Mouse (Mus musculus) G1E (cell line): ENCODE measurements at regions not wholly inside any gene's neighbourhood (a gene's known extent, or its start where the extent isn't known, plus 50 kb on each side); places are given as distances from the start of the nearest gene placed in this dataset.

ENCODE experiments used
- ATAC-seq: 2 replicates; pipeline ENCODE4 v1.8.0; 2016; ENCODE audit warnings: mild to moderate bottlenecking; ENCODE audit not compliant: insufficient number of reproducible peaks, poor library complexity, low FRiP score, severe bottlenecking; ENCODE audit errors: extremely low read depth
- DNase-seq: peaks from one replicate; pipeline ENCODE4 v3.0.0; 2012; ENCODE audit warnings: low spot score
- H3K27me3 ChIP-seq: 2 replicates; pipeline ENCODE4 v1.6.1; 2012; ENCODE audit warnings: mild to moderate bottlenecking, low read length, inconsistent platforms; ENCODE audit not compliant: insufficient read depth
- H3K36me3 ChIP-seq: replicated peaks from 2 replicates; pipeline ENCODE3; 2012; ENCODE audit warnings: mild to moderate bottlenecking, inconsistent platforms
- H3K4me1 ChIP-seq: 2 replicates; pipeline ENCODE4 v1.6.1; 2012; ENCODE audit warnings: low read depth, low read length, inconsistent platforms, mixed read lengths; ENCODE audit not compliant: insufficient read depth
- H3K4me3 ChIP-seq: 2 replicates; pipeline ENCODE4 v1.5.1; 2012; ENCODE audit warnings: low read depth, mild to moderate bottlenecking, inconsistent platforms, low read length, moderate library complexity, mixed read lengths
- H3K9me3 ChIP-seq: replicated peaks from 2 replicates; pipeline ENCODE4 v1.6.1; 2012; ENCODE audit warnings: inconsistent platforms
- CTCF ChIP-seq: IDR thresholded peaks from 2 replicates; pipeline ENCODE4 v1.5.1; 2012; ENCODE audit warnings: low read depth, low read length, inconsistent platforms, mixed read lengths
- GATA1 ChIP-seq: IDR thresholded peaks from 2 replicates; pipeline ENCODE4 v1.6.1; 2012; ENCODE audit warnings: borderline replicate concordance, low read length, inconsistent platforms, mixed read lengths
- GATA2 ChIP-seq: IDR thresholded peaks from 2 replicates; pipeline ENCODE4 v1.6.1; 2012; ENCODE audit warnings: low read depth, low read length, inconsistent platforms, borderline replicate concordance
- POLR2AphosphoS5 ChIP-seq: IDR thresholded peaks from 2 replicates; pipeline ENCODE4 v1.6.1; 2012; ENCODE audit warnings: low read depth, low read length, inconsistent platforms; ENCODE audit not compliant: insufficient replicate concordance
- TAL1 ChIP-seq: conservative IDR thresholded peaks from 2 replicates; pipeline ENCODE4 v1.6.1; 2012; ENCODE audit warnings: low read depth, low read length, inconsistent platforms, mixed read lengths

DNA sequence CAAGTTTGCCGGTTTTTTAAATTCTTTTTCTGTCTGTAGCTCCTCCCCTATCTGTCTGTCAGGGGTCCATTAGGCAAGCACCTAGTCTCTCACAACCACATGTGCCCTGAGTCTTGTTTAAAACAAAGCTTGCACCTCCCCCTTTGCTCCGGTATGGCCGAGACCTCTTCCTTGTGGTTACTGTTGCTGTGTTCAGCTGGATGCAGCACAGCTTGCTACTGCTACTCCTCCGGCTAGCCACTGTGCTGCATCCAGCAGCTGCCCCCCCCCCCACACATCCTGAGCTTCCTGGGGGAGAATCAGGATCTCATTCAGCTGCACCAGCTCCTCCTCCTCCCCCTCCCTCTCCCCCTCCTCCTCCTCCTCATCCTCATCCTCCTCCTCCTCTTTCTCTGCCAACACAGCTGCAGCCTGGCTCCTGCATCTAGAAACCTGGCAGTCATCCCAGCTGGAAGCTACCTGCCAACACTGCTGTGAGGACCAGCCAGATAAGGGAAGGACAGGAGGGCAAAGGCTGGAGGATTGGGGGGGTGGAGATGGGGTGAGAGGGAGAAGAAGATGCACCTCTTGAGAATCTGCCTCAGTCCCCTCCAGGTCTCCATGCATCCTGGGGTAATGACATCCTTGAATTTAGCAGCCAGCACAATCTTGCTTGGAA is 114.8 kb upstream of the Tmem260 start:
- no peak for DNase-seq
- no peaks in the 10 kb centered on the region for H3K4me1 ChIP-seq
- TF ChIP-seq POLR2AphosphoS5 (no peak), TAL1 (no peak), GATA2 (no peak), CTCF (no peak), GATA1 (no peak)
- H3K4me3 ChIP-seq = no peak overlapping the region
- H3K36me3 ChIP-seq = no peaks in the 10 kb centered on the region
- H3K9me3 ChIP-seq = no peaks in the 10 kb centered on the region
- no peak for ATAC-seq
- H3K27me3 ChIP-seq = peaks cover 3% of the 10 kb centered on the region

GRCm38 (mm10) chr14:48331623-48332000 is 114.3 kb upstream of the Tmem260 start:
- ATAC-seq (no peak), DNase-seq (no peak)
- Histone ChIP-seq H3K27me3 (peaks cover 3% of the 10 kb centered on the region), H3K9me3 (no peaks in the 10 kb centered on the region), H3K4me1 (no peaks in the 10 kb centered on the region), H3K4me3 (no peak overlapping the region), H3K36me3 (no peaks in the 10 kb centered on the region)
- TF ChIP-seq POLR2AphosphoS5 = no peak
- no peak for TF ChIP-seq CTCF
- no peak for TF ChIP-seq GATA1
- TF ChIP-seq GATA2 = no peak
- no peak for TF ChIP-seq TAL1

DNA sequence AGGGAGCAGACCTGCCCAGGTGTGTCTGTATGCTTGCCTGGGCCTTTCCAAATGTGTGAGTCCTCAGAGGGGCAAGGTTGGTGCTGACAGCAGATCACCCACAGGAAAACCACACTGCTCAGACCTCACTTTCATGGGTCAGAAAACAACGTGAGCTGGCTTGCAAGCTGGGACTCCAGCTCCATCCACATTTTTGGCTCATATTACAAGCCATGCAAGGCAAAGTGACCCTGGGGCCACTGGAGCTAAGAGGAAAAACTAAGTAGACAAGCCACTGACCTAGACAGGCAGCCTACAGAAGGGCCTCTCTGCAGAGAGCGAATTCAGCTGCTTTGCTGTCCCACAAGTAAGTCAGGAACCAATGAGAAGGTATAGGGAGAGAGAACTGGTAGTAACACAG is 113.7 kb upstream of the Tmem260 start:
- peaks cover 3% of the 10 kb centered on the region for H3K27me3 ChIP-seq
- TF ChIP-seq GATA2 (no peak), TAL1 (no peak), GATA1 (no peak), POLR2AphosphoS5 (no peak), CTCF (no peak)
- ATAC-seq (no peak), DNase-seq (no peak)
- H3K4me1 ChIP-seq = no peaks in the 10 kb centered on the region
- H3K4me3 ChIP-seq = no peak overlapping the region
- H3K9me3 ChIP-seq = no peaks in the 10 kb centered on the region
- no peaks in the 10 kb centered on the region for H3K36me3 ChIP-seq

DNA sequence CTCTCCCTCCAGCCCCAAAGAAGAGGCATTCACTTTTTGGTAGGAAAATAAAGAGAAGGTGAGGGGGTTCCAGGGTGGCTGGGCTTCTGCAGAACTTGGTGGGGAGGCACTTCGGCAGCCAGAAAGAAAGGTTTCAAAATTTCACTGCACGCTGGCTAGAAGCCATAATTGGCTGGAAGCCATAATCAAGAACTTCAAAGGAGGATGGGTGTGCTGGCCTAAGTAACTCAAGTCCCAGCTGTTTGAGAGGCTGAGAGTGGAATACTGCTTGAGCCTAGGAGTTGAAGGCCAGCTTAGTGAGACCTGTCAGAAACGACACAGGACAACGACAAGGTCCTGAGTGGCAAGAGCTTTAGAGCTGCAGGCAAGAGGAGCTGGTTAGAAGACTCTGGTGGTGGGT is 113.3 kb upstream of the Tmem260 start:
- ATAC-seq = no peak
- no peak for DNase-seq
- TF ChIP-seq GATA2 = no peak
- no peak for TF ChIP-seq GATA1
- no peak for TF ChIP-seq CTCF
- TF ChIP-seq TAL1 = no peak
- TF ChIP-seq POLR2AphosphoS5 = no peak
- Histone ChIP-seq H3K27me3 (peaks cover 3% of the 10 kb centered on the region), H3K4me1 (no peaks in the 10 kb centered on the region), H3K4me3 (no peak overlapping the region), H3K9me3 (no peaks in the 10 kb centered on the region), H3K36me3 (no peaks in the 10 kb centered on the region)

GRCm38 (mm10) chr14:48334106-48334809 is 111.7 kb upstream of the Tmem260 start:
- H3K9me3 ChIP-seq = no peaks in the 10 kb centered on the region
- H3K4me3 ChIP-seq = no peak overlapping the region
- H3K27me3 ChIP-seq = peaks cover 3% of the 10 kb centered on the region
- DNase-seq = no peak
- no peaks in the 10 kb centered on the region for H3K4me1 ChIP-seq
- ATAC-seq = no peak
- no peaks in the 10 kb centered on the region for H3K36me3 ChIP-seq
- TF ChIP-seq POLR2AphosphoS5 = no peak
- no peak for TF ChIP-seq GATA2
- TF ChIP-seq GATA1 = no peak
- no peak for TF ChIP-seq CTCF
- no peak for TF ChIP-seq TAL1

DNA sequence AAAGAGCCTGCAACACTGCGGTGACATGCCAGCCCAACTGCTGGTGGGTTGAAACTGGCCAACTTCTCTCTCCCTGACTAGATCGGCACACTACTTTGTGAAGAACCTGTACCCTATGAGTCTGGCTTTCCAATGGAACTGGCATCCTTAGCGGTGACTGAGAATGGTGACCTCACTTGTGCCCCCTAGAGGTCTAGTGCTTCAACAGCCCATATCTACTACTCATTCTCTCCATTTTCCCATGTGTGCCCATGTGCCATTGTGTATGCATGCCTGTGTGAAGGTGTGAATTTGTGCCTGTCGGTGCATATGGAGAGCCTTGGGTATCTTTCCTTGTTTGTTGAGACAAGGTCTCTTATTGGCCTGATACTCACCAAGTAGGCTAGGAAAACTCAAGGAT is 106.5 kb upstream of the Tmem260 start:
- no peak for ATAC-seq
- H3K9me3 ChIP-seq = no peaks in the 10 kb centered on the region
- H3K27me3 ChIP-seq = no peaks in the 10 kb centered on the region
- no peak overlapping the region for H3K4me3 ChIP-seq
- no peak for TF ChIP-seq POLR2AphosphoS5
- no peak for TF ChIP-seq CTCF
- TF ChIP-seq GATA2 = no peak
- TF ChIP-seq GATA1 = no peak
- TF ChIP-seq TAL1 = no peak
- no peaks in the 10 kb centered on the region for H3K4me1 ChIP-seq
- DNase-seq = no peak
- H3K36me3 ChIP-seq = no peaks in the 10 kb centered on the region
